Mouse (Mus musculus) intestine, embryonic 16.5 days (tissue): ENCODE measurements around the gene Gm572. TPM values are rescaled to one million over a fixed set of nuclear protein-coding genes. Genes with fewer than 3 reads are reported as not detected.

ENCODE experiments used
- ATAC-seq: fragments of 200-750 bp; cut with Nextera tagmentation; 2 replicates; pipeline ENCODE4 v1.8.0; 2017; ENCODE audit warnings: moderate TSS enrichment, moderate library complexity
- H3K27ac ChIP-seq: fragments of 300-500 bp; sonication (generic); 2 replicates; pipeline ENCODE4 v1.5.1; 2014; ENCODE audit warnings: mild to moderate bottlenecking, low read length
- H3K27me3 ChIP-seq: fragments of 300-500 bp; sonication (generic); replicated peaks from 2 replicates; pipeline ENCODE4 v1.6.1; 2014; ENCODE audit warnings: low read length, control low read depth, mixed read lengths; ENCODE audit not compliant: control insufficient read depth, insufficient read depth
- H3K36me3 ChIP-seq: fragments of 300-500 bp; sonication (generic); 2 replicates; pipeline ENCODE4 v1.6.1; 2014; ENCODE audit warnings: low read length, control low read depth; ENCODE audit not compliant: control insufficient read depth, insufficient read depth
- H3K4me1 ChIP-seq: fragments of 300-500 bp; sonication (generic); 2 replicates; pipeline ENCODE4 v1.6.1; 2014; ENCODE audit warnings: low read length, control low read depth, mixed read lengths; ENCODE audit not compliant: control insufficient read depth, insufficient read depth
- H3K4me2 ChIP-seq: fragments of 300-500 bp; sonication (generic); 2 replicates; pipeline ENCODE4 v1.6.1; 2014; ENCODE audit warnings: low read depth, low read length, control low read depth
- H3K4me3 ChIP-seq: fragments of 300-500 bp; sonication (generic); 2 replicates; pipeline ENCODE4 v1.5.1; 2014; ENCODE audit warnings: mild to moderate bottlenecking, low read length
- H3K9ac ChIP-seq: fragments of 300-500 bp; sonication (generic); 2 replicates; pipeline ENCODE4 v1.6.1; 2014; ENCODE audit warnings: low read depth, low read length
- H3K9me3 ChIP-seq: fragments of 300-500 bp; sonication (generic); 2 replicates; pipeline ENCODE4 v1.6.1; 2016; ENCODE audit warnings: low read length, control low read depth; ENCODE audit not compliant: control insufficient read depth
- WGBS: fragments of 180-500 bp; shearing (Covaris S2); extraction: QIAGEN DNeasy Blood & Tissue Kit; methylation state at CpG from one replicate; pipeline ENCODE4 v1.1.7; 2014; 5-methylcytosine and 5-hydroxymethylcytosine counted together
- polyA plus RNA-seq: library from polyadenylated mRNA; unstranded; fragments of >200 nt; fragmentation: Nextera tagmentation; extraction: Ambion mirVana; gene quantifications from 2 replicates; pipeline ENCODE4 v1.2.1, GENCODE M21; 2015

Gm572 gene
- polyA plus RNA-seq, 1 experiment from 2014 or later: not detected

DNA sequence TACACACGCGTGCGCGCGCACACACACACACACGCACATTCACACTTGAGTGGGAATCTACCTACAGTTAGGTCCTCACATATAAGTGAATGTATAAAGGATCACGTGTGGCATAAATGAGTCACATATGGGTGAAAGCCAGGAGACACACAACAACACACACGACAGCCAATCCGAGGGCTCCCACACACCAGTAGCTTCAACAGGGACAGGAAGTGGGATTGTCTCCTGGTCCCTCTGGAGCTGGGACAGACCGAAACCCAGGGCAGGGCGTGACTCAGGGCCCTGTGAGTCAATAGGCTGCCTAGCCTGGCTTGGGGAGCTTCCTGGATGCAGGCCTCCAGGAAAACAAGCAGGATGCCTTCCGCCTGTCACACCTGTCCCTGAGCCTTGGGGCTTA lies 71.6 kb downstream of the Gm572 start:
- WGBS: 85% methylated on average over 12 of the region's 12 CpGs
- ATAC-seq: no peak
- peaks cover 8% of the 10 kb centered on the region for H3K4me1 ChIP-seq

DNA sequence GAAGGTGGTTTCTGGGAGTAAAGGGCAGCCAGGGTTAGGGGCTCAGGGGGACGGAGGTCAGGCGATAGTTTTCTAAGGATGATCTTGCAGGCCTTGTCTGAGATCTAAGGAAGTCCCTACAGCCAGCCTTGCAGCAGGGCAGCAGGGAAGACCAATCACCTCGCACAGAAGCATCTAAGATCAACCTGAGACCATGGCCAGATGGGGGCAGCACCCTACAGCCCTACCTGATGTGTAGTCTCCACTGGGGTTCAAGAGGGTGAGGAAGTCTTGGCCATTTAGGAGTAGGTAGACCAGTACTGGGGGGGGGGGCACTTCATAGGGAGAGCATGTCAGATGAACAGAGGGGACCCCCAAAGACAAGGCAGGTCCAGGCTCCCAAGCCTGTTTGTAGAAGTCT lies 72.3 kb downstream of the Gm572 start:
- WGBS: 44% methylated on average over 3 of the region's 3 CpGs
- peaks cover 8% of the 10 kb centered on the region for H3K4me1 ChIP-seq
- peaks cover 4% of the 10 kb centered on the region; the same call in 1 of the 2 replicates for H3K27me3 ChIP-seq
- H3K36me3 ChIP-seq: no peaks in the 10 kb centered on the region
- no peak overlapping the region for H3K4me2 ChIP-seq
- H3K27ac ChIP-seq: no peak overlapping the region
- no peak for ATAC-seq
- H3K9me3 ChIP-seq: no peaks in the 10 kb centered on the region
- no peak overlapping the region for H3K9ac ChIP-seq
- no peak overlapping the region for H3K4me3 ChIP-seq

More for the DNA sequence above, 71.6 kb downstream of the Gm572 start:
- H3K4me3 ChIP-seq: no peak overlapping the region
- H3K27ac ChIP-seq: no peak overlapping the region
- H3K9me3 ChIP-seq: no peaks in the 10 kb centered on the region
- H3K36me3 ChIP-seq: no peaks in the 10 kb centered on the region
- no peak overlapping the region for H3K4me2 ChIP-seq
- H3K27me3 ChIP-seq: peaks cover 5% of the 10 kb centered on the region; the same call in 1 of the 2 replicates
- H3K9ac ChIP-seq: no peak overlapping the region

Other genes starting within 250 kb of the Gm572 start
- gene Ubiad1, start 198.5 kb upstream of the Gm572 start, polyA plus RNA-seq: 23.6 and 24.6 TPM in 2 replicates
- gene Mtor, start 194.7 kb upstream of the Gm572 start, polyA plus RNA-seq: 9.2 and 10.9 TPM in 2 replicates
- 1.1 TPM in 2 replicates for gene Angptl7, start 142.9 kb upstream of the Gm572 start, polyA plus RNA-seq
- gene Exosc10, start 84.9 kb upstream of the Gm572 start, polyA plus RNA-seq: 67.3 and 72.0 TPM in 2 replicates
- 155 and 170 TPM in 2 replicates for gene Srm, start 51.8 kb upstream of the Gm572 start, polyA plus RNA-seq
- 0.29 and 0.84 TPM in 2 replicates for gene Masp2, start 40.8 kb upstream of the Gm572 start, polyA plus RNA-seq
- 230 and 259 TPM in 2 replicates for gene Tardbp, start 16.3 kb upstream of the Gm572 start, polyA plus RNA-seq
- gene Casz1, start 161.1 kb downstream of the Gm572 start, polyA plus RNA-seq: 4.7 and 5.9 TPM in 2 replicates